Mouse (Mus musculus) CH12.LX (cell line): ENCODE measurements around the gene Fam166a. TPM values are rescaled to one million over a fixed set of nuclear protein-coding genes. Genes with fewer than 3 reads are reported as not detected.

ENCODE experiments used
- DNase-seq: peaks from one replicate; pipeline ENCODE4 v3.0.0-alpha.2; 2013; ENCODE audit errors: extremely low read depth
- H3K27ac ChIP-seq: 2 replicates; pipeline ENCODE4 v1.5.1; 2012; ENCODE audit warnings: low read depth, mild to moderate bottlenecking, control low read depth, moderate library complexity; ENCODE audit not compliant: insufficient read depth
- H3K27me3 ChIP-seq: replicated peaks from 2 replicates; pipeline ENCODE3; 2012; ENCODE audit warnings: inconsistent platforms
- H3K36me3 ChIP-seq, 2 experiments: replicated peaks in 1 of 2; 2 replicates each; pipeline versions ENCODE3 to v1.6.1; 2012; ENCODE audit warnings: inconsistent platforms in 1 of 2, low read length in 1 of 2, mild to moderate bottlenecking in 1 of 2, mixed read lengths in 1 of 2, moderate library complexity in 1 of 2; ENCODE audit not compliant: control insufficient read depth in 1 of 2, insufficient read depth in 1 of 2
- H3K4me1 ChIP-seq, 2 experiments: 2 replicates each; pipeline ENCODE4 v1.6.1; 2012; ENCODE audit warnings: inconsistent platforms in 1 of 2, moderate library complexity in 1 of 2; ENCODE audit not compliant: insufficient read depth in 2 of 2, control insufficient read depth in 1 of 2
- H3K4me2 ChIP-seq: 2 replicates; pipeline ENCODE4 v1.6.1; 2012; ENCODE audit warnings: low read depth, mild to moderate bottlenecking, control low read depth; ENCODE audit not compliant: poor library complexity, insufficient read depth, severe bottlenecking
- H3K4me3 ChIP-seq, 3 experiments: fragments of 150-350 bp in 1 of 3; sonication (generic) in 1 of 3; replicated peaks in 1 of 3; 2 replicates each; pipeline versions ENCODE3 to v1.5.1; 2011 to 2012; ENCODE audit warnings: low read depth in 2 of 3, low read length in 2 of 3, mild to moderate bottlenecking in 2 of 3, moderate library complexity in 2 of 3, control low read depth in 1 of 3, improper control_type of control experiment in 1 of 3, inconsistent platforms in 1 of 3, mixed read lengths in 1 of 3; ENCODE audit not compliant: poor library complexity in 1 of 3
- H3K79me2 ChIP-seq: replicated peaks from 2 replicates; pipeline ENCODE4 v1.6.1; 2012; ENCODE audit warnings: mild to moderate bottlenecking, moderate library complexity; ENCODE audit not compliant: control insufficient read depth, poor library complexity, insufficient read depth, severe bottlenecking; ENCODE audit errors: extremely low read depth
- H3K9ac ChIP-seq: 2 replicates; pipeline ENCODE4 v1.6.1; 2012; ENCODE audit warnings: low read depth, mild to moderate bottlenecking, control low read depth, moderate library complexity; ENCODE audit not compliant: insufficient read depth
- H3K9me3 ChIP-seq: replicated peaks from 2 replicates; pipeline ENCODE3; 2012; ENCODE audit warnings: low read length, inconsistent platforms, mixed read lengths
- BHLHE40 ChIP-seq: IDR thresholded peaks from 2 replicates; pipeline ENCODE4 v1.6.1; 2011; ENCODE audit warnings: mild to moderate bottlenecking, low read depth, low read length, improper control_type of control experiment
- CTCF ChIP-seq, 2 experiments: IDR thresholded peaks in 1 of 2; conservative IDR thresholded peaks in 1 of 2; 2 replicates each; pipeline ENCODE4 v1.5.1; 2011 to 2012; ENCODE audit warnings: low read depth in 2 of 2, low read length in 2 of 2, improper control_type of control experiment in 1 of 2, inconsistent platforms in 1 of 2, mild to moderate bottlenecking in 1 of 2, moderate library complexity in 1 of 2
- ELF1 ChIP-seq: IDR thresholded peaks from 2 replicates; pipeline ENCODE4 v1.6.1; 2014; ENCODE audit warnings: low read depth, mild to moderate bottlenecking, inconsistent platforms, low read length, improper control_type of control experiment
- ETS1 ChIP-seq: conservative IDR thresholded peaks from 2 replicates; pipeline ENCODE4 v1.6.1; 2012; ENCODE audit warnings: low read depth, mild to moderate bottlenecking, inconsistent platforms, low read length, improper control_type of control experiment, moderate library complexity
- GABPA ChIP-seq: IDR thresholded peaks from 2 replicates; pipeline ENCODE4 v1.6.1; 2012; ENCODE audit warnings: low read depth, low read length, improper control_type of control experiment, inconsistent platforms; ENCODE audit not compliant: insufficient replicate concordance
- HCFC1 ChIP-seq: IDR thresholded peaks from 2 replicates; pipeline ENCODE4 v1.6.1; 2012; ENCODE audit warnings: low read depth, mild to moderate bottlenecking, inconsistent platforms, low read length, improper control_type of control experiment
- IRF4 ChIP-seq: IDR thresholded peaks from 2 replicates; pipeline ENCODE4 v1.6.1; 2014; ENCODE audit warnings: low read depth, mild to moderate bottlenecking, inconsistent platforms, low read length, improper control_type of control experiment
- JUN ChIP-seq: IDR thresholded peaks from 2 replicates; pipeline ENCODE4 v1.6.1; 2011; ENCODE audit warnings: low read depth, mild to moderate bottlenecking, low read length, improper control_type of control experiment, moderate library complexity; ENCODE audit not compliant: insufficient read depth
- KAT2A ChIP-seq: IDR thresholded peaks from 2 replicates; pipeline ENCODE4 v1.6.1; 2012; ENCODE audit warnings: low read length, improper control_type of control experiment, inconsistent platforms; ENCODE audit not compliant: insufficient replicate concordance
- MAFK ChIP-seq: IDR thresholded peaks from 2 replicates; pipeline ENCODE4 v1.6.1; 2011; ENCODE audit warnings: low read length, improper control_type of control experiment; ENCODE audit not compliant: insufficient replicate concordance
- MAZ ChIP-seq: IDR thresholded peaks from 2 replicates; pipeline ENCODE4 v1.6.1; 2012; ENCODE audit warnings: low read depth, mild to moderate bottlenecking, inconsistent platforms, low read length, improper control_type of control experiment, moderate library complexity
- MXI1 ChIP-seq: IDR thresholded peaks from 2 replicates; pipeline ENCODE4 v1.6.1; 2011; ENCODE audit warnings: mild to moderate bottlenecking, low read depth, low read length, improper control_type of control experiment
- MYC ChIP-seq: IDR thresholded peaks from 2 replicates; pipeline ENCODE4 v1.6.1; 2011; ENCODE audit warnings: low read depth, mild to moderate bottlenecking, improper control_type of control experiment, low read length
- NELFE ChIP-seq: IDR thresholded peaks from 2 replicates; pipeline ENCODE4 v1.6.1; 2011; ENCODE audit warnings: low read depth, low read length, improper control_type of control experiment
- NRF1 ChIP-seq: IDR thresholded peaks from 2 replicates; pipeline ENCODE4 v1.6.1; 2014; ENCODE audit warnings: low read depth, mild to moderate bottlenecking, inconsistent platforms, low read length, improper control_type of control experiment, moderate library complexity
- POLR2A ChIP-seq: IDR thresholded peaks from 2 replicates; pipeline ENCODE4 v1.6.1; 2011; ENCODE audit warnings: low read depth, mild to moderate bottlenecking, improper control_type of control experiment, low read length
- POLR2AphosphoS2 ChIP-seq: IDR thresholded peaks from 2 replicates; pipeline ENCODE4 v1.6.1; 2011; ENCODE audit warnings: low read depth, low read length, improper control_type of control experiment
- SIN3A ChIP-seq: IDR thresholded peaks from 2 replicates; pipeline ENCODE4 v1.6.1; 2012; ENCODE audit warnings: low read length, improper control_type of control experiment, inconsistent platforms
- TBP ChIP-seq: conservative IDR thresholded peaks from 2 replicates; pipeline ENCODE4 v1.6.1; 2011; ENCODE audit warnings: low read depth, low read length, improper control_type of control experiment
- USF1 ChIP-seq: IDR thresholded peaks from 2 replicates; pipeline ENCODE4 v1.6.1; 2014; ENCODE audit warnings: low read depth, mild to moderate bottlenecking, inconsistent platforms, low read length, improper control_type of control experiment
- USF2 ChIP-seq: conservative IDR thresholded peaks from 2 replicates; pipeline ENCODE4 v1.6.1; 2011; ENCODE audit warnings: low read depth, low read length, improper control_type of control experiment
- ZC3H11A ChIP-seq: IDR thresholded peaks from 2 replicates; pipeline ENCODE4 v1.6.1; 2012; ENCODE audit warnings: low read depth, mild to moderate bottlenecking, inconsistent platforms, low read length, improper control_type of control experiment
- ZMIZ1 ChIP-seq: IDR thresholded peaks from 2 replicates; pipeline ENCODE4 v1.6.1; 2012; ENCODE audit warnings: low read depth, mild to moderate bottlenecking, inconsistent platforms, low read length, improper control_type of control experiment
- ZNF384 ChIP-seq: IDR thresholded peaks from 2 replicates; pipeline ENCODE4 v1.6.1; 2012; ENCODE audit warnings: low read depth, low read length, improper control_type of control experiment, inconsistent platforms
- dilution Hi-C: fragments of 300-500 bp; cut with MboI; formaldehyde crosslinking; loops from 2 replicates; pipeline ENCODE4 v1.14.3; 2020; ENCODE audit warnings: low sequenced_read_pairs; ENCODE audit not compliant: extremely low pct_unique_long_range_greater_than_20kb, extremely low pct_ligation_motif_present
- in situ Hi-C: fragments of 300-500 bp; cut with MboI; formaldehyde crosslinking; loops from 3 replicates; pipeline ENCODE4 v1.14.3; 2019; ENCODE audit warnings: low sequenced_read_pairs, low pct_ligation_motif_present, low pct_unique_long_range_greater_than_20kb, mixed read lengths
- polyA plus RNA-seq: library from polyadenylated mRNA; unstranded; fragments of >175 nt; gene quantifications from 2 replicates; pipeline ENCODE4 v1.2.1, GENCODE M21; 2012; ENCODE audit warnings: low read depth; ENCODE audit not compliant: insufficient read length
- total RNA-seq, 2 experiments: library from RNA; depleted of rRNA; stranded (reverse); fragments of 300-350 nt in 1 of 2; fragments of >200 nt in 1 of 2; gene quantifications; 2 replicates each; pipeline ENCODE4 v1.2.3; 2012 to 2014

Fam166a gene
- total and polyA plus RNA-seq, 3 experiments: 0.38 to 23.4 TPM; not detected in 1

DNA sequence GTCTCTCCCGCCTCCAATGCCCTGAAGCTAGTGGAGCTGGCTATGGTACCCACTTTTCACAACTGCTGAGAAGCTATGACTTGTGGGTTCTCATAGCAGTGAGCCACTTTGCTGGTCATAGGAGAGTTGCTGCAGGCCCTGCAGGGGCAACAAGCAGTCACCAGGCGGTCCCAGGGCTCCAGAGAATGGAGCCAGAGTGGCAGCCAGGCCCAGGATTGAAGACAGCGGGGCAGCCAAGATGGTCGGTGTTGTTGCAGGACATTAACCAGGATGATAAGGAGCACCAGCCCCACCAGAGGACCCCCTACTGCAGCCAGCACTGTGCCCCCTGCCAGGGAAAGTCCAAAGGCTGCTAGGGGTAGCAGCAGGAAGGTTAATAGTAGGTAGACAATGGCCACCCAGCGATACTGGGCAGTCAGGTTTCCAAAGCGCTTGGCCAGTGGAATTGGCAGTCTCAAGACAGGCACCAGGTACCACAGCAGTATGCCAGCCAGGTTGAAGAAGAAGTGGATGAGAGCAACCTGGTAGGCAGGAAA lies 10.5 kb downstream of the Fam166a start:
- in situ Hi-C loops (no loop called here), dilution Hi-C loops (no loop called here)
- no peak overlapping the region for H3K4me3 ChIP-seq
- H3K9ac ChIP-seq: no peak overlapping the region
- no peak overlapping the region for H3K27ac ChIP-seq
- no peaks in the 10 kb centered on the region; the same call in 1 of the 2 replicates for H3K79me2 ChIP-seq
- no peaks in the 10 kb centered on the region for H3K36me3 ChIP-seq
- no peak for DNase-seq
- H3K9me3 ChIP-seq: no peaks in the 10 kb centered on the region
- peaks cover 50% of the 10 kb centered on the region for H3K27me3 ChIP-seq
- TF ChIP-seq NELFE (no peak), POLR2AphosphoS2 (no peak), HCFC1 (no peak), SIN3A (no peak), USF2 (no peak), IRF4 (no peak), KAT2A (no peak), CTCF (conservative IDR thresholded peaks at IDR 0.05 in 1 of 2, IDR thresholded peaks at IDR 0.05 in 1 of 2; ENCODE audit: low read depth in 2 of 2, low read length in 2 of 2) (no peak), POLR2A (no peak), MAFK (no peak), ZNF384 (no peak), ZC3H11A (no peak), NRF1 (no peak), GABPA (no peak), ELF1 (no peak), MYC (no peak), MAZ (no peak), MXI1 (no peak), ETS1 (no peak)
- H3K4me1 ChIP-seq: peaks cover 4 to 27% of the 10 kb centered on the region in 2 experiments; a peak in 3 of 4 replicates
- H3K4me2 ChIP-seq: peak overlapping the region; percentile 17

DNA sequence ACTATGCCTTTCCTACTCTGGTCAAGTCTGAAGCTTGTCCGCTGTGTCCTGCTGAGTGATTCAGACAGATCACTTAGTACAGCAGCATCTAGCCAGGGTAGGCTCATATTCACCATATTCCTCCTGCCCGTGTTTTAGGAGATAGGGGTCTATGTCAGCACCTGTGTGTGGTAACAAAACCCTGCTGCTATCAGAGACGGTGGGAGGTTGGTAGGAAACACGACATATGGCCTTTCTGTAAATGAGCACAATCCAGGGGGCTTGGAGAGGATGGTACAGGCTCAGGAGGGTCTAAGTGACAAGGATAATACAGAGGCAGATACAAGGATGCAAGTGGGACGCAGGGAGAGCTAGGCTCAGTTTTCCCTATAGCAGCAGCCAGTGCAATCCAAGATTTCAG lies 11.0 kb downstream of the Fam166a start:
- peaks cover 55% of the 10 kb centered on the region for H3K27me3 ChIP-seq
- no peaks in the 10 kb centered on the region for H3K79me2 ChIP-seq
- H3K9ac ChIP-seq: no peak overlapping the region
- H3K9me3 ChIP-seq: no peaks in the 10 kb centered on the region
- in situ Hi-C loops: no loop called here
- TF ChIP-seq USF1 (no peak), ETS1 (no peak), TBP (no peak), HCFC1 (no peak), ZMIZ1 (no peak), JUN (no peak), ZC3H11A (no peak), BHLHE40 (no peak), SIN3A (no peak), KAT2A (no peak), GABPA (no peak)
- H3K27ac ChIP-seq: no peak overlapping the region
- no peak for DNase-seq
- no peak overlapping the region for H3K4me3 ChIP-seq
- no peak overlapping the region for H3K4me2 ChIP-seq
- H3K4me1 ChIP-seq: peaks cover 4 to 27% of the 10 kb centered on the region in 2 experiments; a peak in 3 of 4 replicates
- dilution Hi-C loops: no loop called here
- H3K36me3 ChIP-seq: no peaks in the 10 kb centered on the region
